Mouse (Mus musculus) v-Abl transformed pro-B cells (cell line): ENCODE measurements around the gene Farp1.

Source experiments
- in situ Hi-C, 2 experiments: fragments of 400-800 bp; cut with MboI; formaldehyde crosslinking; loops; one replicate each; pipeline ENCODE4 v1.15.1; 2025; ENCODE audit not compliant: unreplicated experiment in 2 of 2

The Farp1 gene

GRCm38 (mm10) chr14:121054062-121054461 lies 19.1 kb downstream of the Farp1 start:
- in situ Hi-C loops, result no loop called here

GRCm38 (mm10) chr14:121057750-121058149 lies 22.8 kb downstream of the Farp1 start:
- in situ Hi-C loops, result no loop called here

- in situ Hi-C loops, result no loop called here
Observed at GRCm38 (mm10) chr14:121058481-121058880, 23.5 kb downstream of the Farp1 start.

- in situ Hi-C loops, result no loop called here
Observed at GRCm38 (mm10) chr14:121059266-121059665, 24.3 kb downstream of the Farp1 start.

- in situ Hi-C loops, result no loop called here
Observed at GRCm38 (mm10) chr14:121060484-121060883, 25.5 kb downstream of the Farp1 start.

- in situ Hi-C loops, result no loop called here
Observed at GRCm38 (mm10) chr14:121061686-121062085, 26.7 kb downstream of the Farp1 start.

- in situ Hi-C loops, result no loop called here
Observed at GRCm38 (mm10) chr14:121062238-121063082, 27.5 kb downstream of the Farp1 start.

GRCm38 (mm10) chr14:121064726-121065125 lies 29.7 kb downstream of the Farp1 start:
- in situ Hi-C loops, result no loop called here

GRCm38 (mm10) chr14:121073093-121073866 lies 38.3 kb downstream of the Farp1 start:
- in situ Hi-C loops, result no loop called here

- in situ Hi-C loops, result no loop called here
Observed at GRCm38 (mm10) chr14:121074197-121074734, 39.3 kb downstream of the Farp1 start.

GRCm38 (mm10) chr14:121080739-121081138 lies 45.7 kb downstream of the Farp1 start:
- in situ Hi-C loops, result no loop called here

- in situ Hi-C loops, result no loop called here
Observed at GRCm38 (mm10) chr14:121082341-121082740, 47.3 kb downstream of the Farp1 start.

GRCm38 (mm10) chr14:121082793-121083192 lies 47.8 kb downstream of the Farp1 start:
- in situ Hi-C loops, result no loop called here

- in situ Hi-C loops, result no loop called here
Observed at GRCm38 (mm10) chr14:121083352-121083751, 48.4 kb downstream of the Farp1 start.

- in situ Hi-C loops, result no loop called here
Observed at GRCm38 (mm10) chr14:121092517-121092916, 57.5 kb downstream of the Farp1 start.

- in situ Hi-C loops, result no loop called here
Observed at GRCm38 (mm10) chr14:121093860-121094259, 58.9 kb downstream of the Farp1 start.

GRCm38 (mm10) chr14:121097640-121098435 lies 62.8 kb downstream of the Farp1 start:
- in situ Hi-C loops, result no loop called here

- in situ Hi-C loops, result no loop called here
Observed at GRCm38 (mm10) chr14:121099120-121099519, 64.1 kb downstream of the Farp1 start.

GRCm38 (mm10) chr14:121099876-121100275 lies 64.9 kb downstream of the Farp1 start:
- in situ Hi-C loops, result no loop called here

GRCm38 (mm10) chr14:121100829-121101228 lies 65.8 kb downstream of the Farp1 start:
- in situ Hi-C loops, result no loop called here

- in situ Hi-C loops, result no loop called here
Observed at GRCm38 (mm10) chr14:121101531-121101930, 66.5 kb downstream of the Farp1 start.
